Mouse (Mus musculus) G1E (cell line): ENCODE data around the gene Slc35f1. TPM values are rescaled to one million over a fixed set of nuclear protein-coding genes. Genes with fewer than 3 reads are reported as not detected.

Experiments used
- ATAC-seq: 2 replicates; pipeline ENCODE4 v1.8.0; 2016; ENCODE audit warnings: mild to moderate bottlenecking; ENCODE audit not compliant: insufficient number of reproducible peaks, poor library complexity, low FRiP score, severe bottlenecking; ENCODE audit errors: extremely low read depth
- DNase-seq: peaks from one replicate; pipeline ENCODE4 v3.0.0; 2012; ENCODE audit warnings: low spot score
- H3K27me3 ChIP-seq: 2 replicates; pipeline ENCODE4 v1.6.1; 2012; ENCODE audit warnings: mild to moderate bottlenecking, low read length, inconsistent platforms; ENCODE audit not compliant: insufficient read depth
- H3K36me3 ChIP-seq: replicated peaks from 2 replicates; pipeline ENCODE3; 2012; ENCODE audit warnings: mild to moderate bottlenecking, inconsistent platforms
- H3K4me1 ChIP-seq: 2 replicates; pipeline ENCODE4 v1.6.1; 2012; ENCODE audit warnings: low read depth, low read length, inconsistent platforms, mixed read lengths; ENCODE audit not compliant: insufficient read depth
- H3K4me3 ChIP-seq: 2 replicates; pipeline ENCODE4 v1.5.1; 2012; ENCODE audit warnings: low read depth, mild to moderate bottlenecking, inconsistent platforms, low read length, moderate library complexity, mixed read lengths
- H3K9me3 ChIP-seq: replicated peaks from 2 replicates; pipeline ENCODE4 v1.6.1; 2012; ENCODE audit warnings: inconsistent platforms
- CTCF ChIP-seq: IDR thresholded peaks from 2 replicates; pipeline ENCODE4 v1.5.1; 2012; ENCODE audit warnings: low read depth, low read length, inconsistent platforms, mixed read lengths
- GATA1 ChIP-seq: IDR thresholded peaks from 2 replicates; pipeline ENCODE4 v1.6.1; 2012; ENCODE audit warnings: borderline replicate concordance, low read length, inconsistent platforms, mixed read lengths
- GATA2 ChIP-seq: IDR thresholded peaks from 2 replicates; pipeline ENCODE4 v1.6.1; 2012; ENCODE audit warnings: low read depth, low read length, inconsistent platforms, borderline replicate concordance
- POLR2AphosphoS5 ChIP-seq: IDR thresholded peaks from 2 replicates; pipeline ENCODE4 v1.6.1; 2012; ENCODE audit warnings: low read depth, low read length, inconsistent platforms; ENCODE audit not compliant: insufficient replicate concordance
- TAL1 ChIP-seq: conservative IDR thresholded peaks from 2 replicates; pipeline ENCODE4 v1.6.1; 2012; ENCODE audit warnings: low read depth, low read length, inconsistent platforms, mixed read lengths
- polyA plus RNA-seq: library from polyadenylated mRNA; stranded (reverse); fragments of >175 nt; gene quantifications from 2 replicates; pipeline ENCODE4 v1.2.3, GENCODE M21; 2012
- total RNA-seq, 2 experiments: library from RNA; stranded (forward) in 1 of 2; stranded (reverse) in 1 of 2; fragments of 200-1000 nt in 1 of 2; fragments of >200 nt in 1 of 2; fragmentation: Nextera tagmentation in 1 of 2; gene quantifications; 2 replicates each; pipeline ENCODE4 v1.2.3; 2014 to 2017

Slc35f1 gene
- total and polyA plus RNA-seq, 3 experiments = not detected

DNA sequence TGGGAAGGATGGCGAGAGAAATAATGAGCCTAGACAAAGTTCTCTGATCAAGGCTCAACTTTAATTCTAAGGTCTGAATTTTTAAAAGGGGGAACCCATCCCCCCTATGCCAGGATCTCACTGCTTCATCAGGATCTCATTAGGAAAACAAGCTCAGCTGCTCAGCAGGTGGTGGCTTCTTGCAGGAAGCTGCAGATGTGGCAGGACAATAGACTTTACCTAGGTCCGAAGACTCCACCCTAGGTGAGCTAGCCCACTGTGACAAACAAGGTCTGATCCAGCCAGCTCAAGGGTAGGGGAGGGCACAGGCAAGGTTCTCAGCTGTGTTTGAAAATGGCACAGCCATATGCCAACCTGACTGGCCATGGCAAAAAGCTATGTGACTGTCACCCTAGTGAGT, 460.6 kb downstream of the Slc35f1 start:
- DNase-seq (no peak), ATAC-seq (no peak)
- Histone ChIP-seq H3K4me3 (no peak overlapping the region), H3K27me3 (no peaks in the 10 kb centered on the region), H3K36me3 (no peaks in the 10 kb centered on the region), H3K9me3 (no peaks in the 10 kb centered on the region), H3K4me1 (no peaks in the 10 kb centered on the region)
- TF ChIP-seq POLR2AphosphoS5 (no peak), TAL1 (no peak), GATA2 (no peak), CTCF (no peak), GATA1 (no peak)

GRCm38 (mm10) chr10:53156374-53156773, 466.0 kb downstream of the Slc35f1 start:
- DNase-seq = no peak
- TF ChIP-seq GATA2 (no peak), GATA1 (no peak), CTCF (no peak), POLR2AphosphoS5 (no peak), TAL1 (no peak)

DNA sequence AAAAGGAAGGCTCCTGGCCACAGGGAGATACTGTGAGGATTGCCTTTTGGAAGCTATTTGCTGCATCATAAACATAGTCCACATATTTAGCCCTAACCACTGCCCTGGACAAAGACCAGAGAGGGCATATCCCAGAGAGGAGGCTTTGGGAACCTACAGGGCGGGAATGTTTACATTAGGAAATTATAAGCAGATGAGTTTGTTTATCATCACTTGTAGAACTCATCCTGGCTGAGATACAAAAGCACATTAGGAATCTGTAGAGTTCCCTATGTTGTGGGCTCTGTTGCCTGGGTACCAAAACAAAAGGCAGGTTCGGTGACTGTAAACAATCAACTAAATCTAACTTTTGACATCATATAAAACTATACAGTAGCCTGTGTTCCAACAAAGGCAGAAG, 467.4 kb downstream of the Slc35f1 start:
- no peaks in the 10 kb centered on the region for H3K27me3 ChIP-seq
- no peak overlapping the region for H3K4me3 ChIP-seq
- no peak for TF ChIP-seq TAL1
- no peak for TF ChIP-seq GATA1
- no peak for TF ChIP-seq CTCF
- TF ChIP-seq GATA2 = no peak
- TF ChIP-seq POLR2AphosphoS5 = no peak
- no peaks in the 10 kb centered on the region for H3K9me3 ChIP-seq
- DNase-seq (no peak), ATAC-seq (no peak)
- H3K4me1 ChIP-seq = no peaks in the 10 kb centered on the region
- no peaks in the 10 kb centered on the region for H3K36me3 ChIP-seq

More at GRCm38 (mm10) chr10:53156374-53156773, 466.0 kb downstream of the Slc35f1 start:
- no peak for ATAC-seq
- no peaks in the 10 kb centered on the region for H3K9me3 ChIP-seq
- no peak overlapping the region for H3K4me3 ChIP-seq
- no peaks in the 10 kb centered on the region for H3K4me1 ChIP-seq
- H3K27me3 ChIP-seq = no peaks in the 10 kb centered on the region
- H3K36me3 ChIP-seq = no peaks in the 10 kb centered on the region
